Mouse (Mus musculus) CH12.LX (cell line): Measurements from ENCODE around the gene Fam3c.

Source experiments
- CTCF ChIP-seq, 2 experiments: IDR thresholded peaks in 1 of 2; conservative IDR thresholded peaks in 1 of 2; 2 replicates each; pipeline ENCODE4 v1.5.1; 2011 to 2012; ENCODE audit warnings: low read depth in 2 of 2, low read length in 2 of 2, improper control_type of control experiment in 1 of 2, inconsistent platforms in 1 of 2, mild to moderate bottlenecking in 1 of 2, moderate library complexity in 1 of 2
- E2F4 ChIP-seq: IDR thresholded peaks from 2 replicates; pipeline ENCODE4 v1.6.1; 2011; ENCODE audit warnings: low read depth, low read length, improper control_type of control experiment; ENCODE audit not compliant: insufficient replicate concordance
- EP300 ChIP-seq: IDR thresholded peaks from 2 replicates; pipeline ENCODE4 v1.6.1; 2011; ENCODE audit warnings: low read length, improper control_type of control experiment
- ETS1 ChIP-seq: conservative IDR thresholded peaks from 2 replicates; pipeline ENCODE4 v1.6.1; 2012; ENCODE audit warnings: low read depth, mild to moderate bottlenecking, inconsistent platforms, low read length, improper control_type of control experiment, moderate library complexity
- GABPA ChIP-seq: IDR thresholded peaks from 2 replicates; pipeline ENCODE4 v1.6.1; 2012; ENCODE audit warnings: low read depth, low read length, improper control_type of control experiment, inconsistent platforms; ENCODE audit not compliant: insufficient replicate concordance
- HCFC1 ChIP-seq: IDR thresholded peaks from 2 replicates; pipeline ENCODE4 v1.6.1; 2012; ENCODE audit warnings: low read depth, mild to moderate bottlenecking, inconsistent platforms, low read length, improper control_type of control experiment
- POLR2A ChIP-seq: IDR thresholded peaks from 2 replicates; pipeline ENCODE4 v1.6.1; 2011; ENCODE audit warnings: low read depth, mild to moderate bottlenecking, improper control_type of control experiment, low read length
- RAD21 ChIP-seq: IDR thresholded peaks from 2 replicates; pipeline ENCODE4 v1.6.1; 2011; ENCODE audit warnings: low read depth, mild to moderate bottlenecking, low read length, improper control_type of control experiment, moderate library complexity
- SMC3 ChIP-seq: IDR thresholded peaks from 2 replicates; pipeline ENCODE4 v1.6.1; 2011; ENCODE audit warnings: low read depth, low read length, improper control_type of control experiment
- TCF12 ChIP-seq: IDR thresholded peaks from 2 replicates; pipeline ENCODE4 v1.6.1; 2014; ENCODE audit warnings: low read depth, mild to moderate bottlenecking, inconsistent platforms, low read length, improper control_type of control experiment
- UBTF ChIP-seq: IDR thresholded peaks from 2 replicates; pipeline ENCODE4 v1.6.1; 2012; ENCODE audit warnings: low read depth, mild to moderate bottlenecking, inconsistent platforms, low read length, improper control_type of control experiment, moderate library complexity
- USF1 ChIP-seq: IDR thresholded peaks from 2 replicates; pipeline ENCODE4 v1.6.1; 2014; ENCODE audit warnings: low read depth, mild to moderate bottlenecking, inconsistent platforms, low read length, improper control_type of control experiment
- ZMIZ1 ChIP-seq: IDR thresholded peaks from 2 replicates; pipeline ENCODE4 v1.6.1; 2012; ENCODE audit warnings: low read depth, mild to moderate bottlenecking, inconsistent platforms, low read length, improper control_type of control experiment
- ZNF384 ChIP-seq: IDR thresholded peaks from 2 replicates; pipeline ENCODE4 v1.6.1; 2012; ENCODE audit warnings: low read depth, low read length, improper control_type of control experiment, inconsistent platforms

DNA sequence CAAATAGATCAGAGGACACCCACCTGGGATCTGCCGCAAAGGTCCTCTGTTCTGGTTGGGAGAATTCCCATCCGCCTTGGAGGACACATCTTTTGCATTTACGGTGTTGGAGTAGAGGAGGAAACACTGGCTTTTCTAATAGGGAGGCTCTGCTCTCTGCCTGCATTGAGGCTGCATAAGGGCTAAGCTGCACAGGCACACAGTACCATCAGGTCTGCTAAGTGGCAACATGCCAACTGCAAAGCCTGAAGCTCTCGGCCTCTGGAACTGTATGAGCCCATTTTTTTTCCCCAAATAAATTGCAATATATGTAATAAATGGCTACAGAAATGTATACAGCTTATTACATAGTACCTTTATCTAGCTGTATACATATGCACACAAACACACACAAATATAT lies 7.9 kb downstream of the Fam3c start:
- TF ChIP-seq POLR2A (no peak), ZNF384 (no peak), CTCF (conservative IDR thresholded peaks at IDR 0.05 in 1 of 2, IDR thresholded peaks at IDR 0.05 in 1 of 2; ENCODE audit: low read depth in 2 of 2, low read length in 2 of 2) (no peak), USF1 (no peak), ZMIZ1 (no peak), UBTF (no peak), EP300 (no peak), GABPA (no peak), RAD21 (no peak), ETS1 (no peak), SMC3 (no peak), HCFC1 (no peak), TCF12 (no peak), E2F4 (no peak)
